Mouse (Mus musculus): ENCODE data around the gene Prl2c1. TPM values are rescaled to one million over a fixed set of nuclear protein-coding genes. Genes with fewer than 3 reads are reported as not detected.

Prl2c1 gene
- not detected for polyA plus RNA-seq (2014; fragmentation: Illumina TruSeq; extraction: RNeasy Lipid Tissue Mini Kit (QIAGEN cat#74804); ENCODE audit: low replicate concordance)

DNA sequence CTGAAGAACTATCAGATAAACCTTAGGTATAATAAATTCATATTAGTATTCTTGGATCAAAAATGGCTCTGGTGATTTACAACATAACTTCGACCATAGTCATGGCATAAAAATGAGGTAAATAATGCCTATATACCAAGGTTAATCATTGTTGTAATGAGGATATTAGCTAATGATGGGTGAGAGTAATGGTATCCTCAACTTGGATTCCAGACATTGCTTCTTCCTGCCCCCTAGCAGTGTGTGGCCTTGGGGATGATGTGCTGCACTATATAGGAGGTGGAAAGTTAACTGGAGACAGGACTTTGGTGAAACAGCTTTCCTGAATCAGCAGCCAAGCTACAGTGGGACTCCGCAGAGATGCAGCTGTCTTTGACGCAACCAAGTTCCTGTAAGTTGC is at the start of gene Prl2c1:
Gene Prl2c1 (plus strand): TSS at position 301 of the 400 bp plus-strand sequence.

GRCm38 (mm10) chr13:27801354-27801753 is 47.8 kb upstream of the Prl2c1 start, which contains the start of gene Prl2a1:
TSS of gene Prl2a1 (plus strand) at chr13:27801654.

Other genes with a start within 250 kb of the Prl2c1 start
- not detected for gene Prl7b1, start 238.8 kb upstream of the Prl2c1 start, polyA plus RNA-seq (2014; fragmentation: Illumina TruSeq; extraction: RNeasy Lipid Tissue Mini Kit (QIAGEN cat#74804); ENCODE audit: low replicate concordance)
- not detected for gene Prl7a1, start 206.8 kb upstream of the Prl2c1 start, polyA plus RNA-seq (2014; fragmentation: Illumina TruSeq; extraction: RNeasy Lipid Tissue Mini Kit (QIAGEN cat#74804); ENCODE audit: low replicate concordance)
- not detected for gene Prl7a2, start 181.3 kb upstream of the Prl2c1 start, polyA plus RNA-seq (2014; fragmentation: Illumina TruSeq; extraction: RNeasy Lipid Tissue Mini Kit (QIAGEN cat#74804); ENCODE audit: low replicate concordance)
- gene Prl7d1, start 132.6 kb upstream of the Prl2c1 start, polyA plus RNA-seq (2014; fragmentation: Illumina TruSeq; extraction: RNeasy Lipid Tissue Mini Kit (QIAGEN cat#74804); ENCODE audit: low replicate concordance) = not detected
- gene Prl7c1, start 68.5 kb upstream of the Prl2c1 start, polyA plus RNA-seq (2014; fragmentation: Illumina TruSeq; extraction: RNeasy Lipid Tissue Mini Kit (QIAGEN cat#74804); ENCODE audit: low replicate concordance) = not detected
- gene Prl2a1, start 47.7 kb upstream of the Prl2c1 start, polyA plus RNA-seq (2014; fragmentation: Illumina TruSeq; extraction: RNeasy Lipid Tissue Mini Kit (QIAGEN cat#74804); ENCODE audit: low replicate concordance) = not detected
- not detected for gene Prl4a1, start 166.9 kb downstream of the Prl2c1 start, polyA plus RNA-seq (2014; fragmentation: Illumina TruSeq; extraction: RNeasy Lipid Tissue Mini Kit (QIAGEN cat#74804); ENCODE audit: low replicate concordance)

All from small intestine, adult 10 weeks (tissue).